Mouse (Mus musculus) heart, adult 2 months (tissue): ENCODE measurements around the gene Apol9b. TPM values are rescaled to one million over a fixed set of nuclear protein-coding genes. Genes with fewer than 3 reads are reported as not detected.

Experiments used
- DNase-seq, 2 experiments: peaks; one replicate each; pipeline ENCODE4 v3.0.0; 2021
- H3K27ac ChIP-seq: fragments of 200-600 bp; 2 replicates; pipeline ENCODE4 v1.8.1; 2022
- H3K27me3 ChIP-seq: fragments of 200-500 bp; 2 replicates; pipeline ENCODE4 v1.6.1; 2012; ENCODE audit warnings: mild to moderate bottlenecking, low read length, inconsistent platforms, mixed read lengths; ENCODE audit not compliant: control insufficient read depth, insufficient read depth
- H3K36me3 ChIP-seq: fragments of 200-500 bp; 2 replicates; pipeline ENCODE4 v1.6.1; 2012; ENCODE audit warnings: low read length, inconsistent platforms; ENCODE audit not compliant: control insufficient read depth, insufficient read depth
- H3K4me1 ChIP-seq: fragments of 200-500 bp; 2 replicates; pipeline ENCODE4 v1.6.1; 2011; ENCODE audit warnings: low read length; ENCODE audit not compliant: control insufficient read depth, insufficient read depth
- H3K4me3 ChIP-seq: fragments of 200-600 bp; 2 replicates; pipeline ENCODE4 v1.8.1; 2022
- H3K79me2 ChIP-seq: fragments of 200-500 bp; replicated peaks from 2 replicates; pipeline ENCODE4 v1.6.1; 2012; ENCODE audit warnings: mild to moderate bottlenecking, inconsistent platforms, low read length, moderate library complexity, mixed read lengths; ENCODE audit not compliant: control insufficient read depth, insufficient read depth
- H3K9ac ChIP-seq: fragments of 200-500 bp; 2 replicates; pipeline ENCODE4 v1.6.1; 2012; ENCODE audit warnings: low read depth, mild to moderate bottlenecking, control low read depth, inconsistent platforms, low read length, mixed read lengths
- CTCF ChIP-seq: fragments of 200-600 bp; IDR thresholded peaks from 2 replicates; pipeline ENCODE4 v1.8.1; 2022; ENCODE audit warnings: antibody characterized with exemption, mild to moderate bottlenecking, moderate library complexity
- EP300 ChIP-seq: fragments of 200-500 bp; IDR thresholded peaks from 2 replicates; pipeline ENCODE4 v1.6.1; 2011; ENCODE audit warnings: low read depth, low read length, control low read depth; ENCODE audit not compliant: insufficient read depth
- POLR2A ChIP-seq: fragments of 200-500 bp; IDR thresholded peaks from 2 replicates; pipeline ENCODE4 v1.6.1; 2011; ENCODE audit warnings: mild to moderate bottlenecking, low read depth, low read length, control low read depth; ENCODE audit not compliant: insufficient read depth
- WGBS: fragments of 180-500 bp; shearing (Covaris S2); methylation state at CpG from one replicate; pipeline ENCODE4 v1.1.7; 2018; 5-methylcytosine and 5-hydroxymethylcytosine counted together
- intact Hi-C: fragments of 180-260 bp; cut with DNase I; formaldehyde crosslinking; loops from one replicate; pipeline ENCODE4 v1.15.1; 2025
- polyA plus RNA-seq: library from polyadenylated mRNA; depleted of rRNA; stranded (reverse); fragments of >200 nt; gene quantifications from 2 replicates; pipeline ENCODE4 v1.2.3, GENCODE M21; 2012
- total RNA-seq, 2 experiments: library from RNA; stranded (reverse); gene quantifications; 2 replicates each; pipeline ENCODE4 v1.2.3; 2021

Gene Apol9b
- total and polyA plus RNA-seq, 3 experiments, result 0.53 TPM; not detected in 2

DNA sequence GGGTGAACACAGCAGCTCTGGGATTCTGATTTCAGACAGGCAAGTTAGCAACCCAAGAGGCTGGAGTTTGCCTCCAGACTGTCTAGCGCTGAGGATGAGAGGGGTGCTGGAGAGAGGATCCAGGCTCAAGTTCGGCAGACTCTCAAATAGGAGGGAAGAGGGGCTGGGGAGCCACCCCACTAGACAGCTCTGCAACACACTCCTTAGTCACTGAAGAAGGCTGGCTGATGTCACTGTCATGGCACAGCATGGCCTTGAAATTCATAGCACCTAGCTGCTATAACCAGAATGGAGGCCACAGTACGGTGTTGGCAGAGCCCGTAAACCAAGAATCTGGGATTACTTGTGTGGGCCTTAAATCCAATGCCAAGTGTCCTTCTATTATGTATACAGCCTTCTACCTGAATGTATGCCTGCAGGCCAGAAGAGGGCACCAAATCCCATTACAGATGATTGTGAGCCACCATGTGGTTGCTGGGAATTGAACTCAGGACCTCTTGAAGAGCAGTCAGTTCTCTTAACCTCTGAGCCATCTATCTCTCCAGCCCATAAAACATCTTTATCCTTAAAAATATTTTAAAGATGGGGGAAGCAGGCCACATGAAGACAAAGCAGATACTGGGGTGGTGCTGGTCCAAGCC is 28.9 kb downstream of the Apol9b start:
- peak; percentile 42 for TF ChIP-seq CTCF
- TF ChIP-seq POLR2A, result no peak
- no peak for TF ChIP-seq EP300
- H3K4me1 ChIP-seq, result no peaks in the 10 kb centered on the region; the same call in 1 of the 2 replicates
- no peaks in the 10 kb centered on the region for H3K79me2 ChIP-seq
- no peak overlapping the region for H3K27ac ChIP-seq
- H3K27me3 ChIP-seq, result no peaks in the 10 kb centered on the region
- 80% methylated on average over 4 of the region's 4 CpGs for WGBS
- DNase-seq, result no peak
- no peak overlapping the region for H3K4me3 ChIP-seq
- no peaks in the 10 kb centered on the region for H3K36me3 ChIP-seq
- H3K9ac ChIP-seq, result no peak overlapping the region
- intact Hi-C loops, result no loop called here

DNA sequence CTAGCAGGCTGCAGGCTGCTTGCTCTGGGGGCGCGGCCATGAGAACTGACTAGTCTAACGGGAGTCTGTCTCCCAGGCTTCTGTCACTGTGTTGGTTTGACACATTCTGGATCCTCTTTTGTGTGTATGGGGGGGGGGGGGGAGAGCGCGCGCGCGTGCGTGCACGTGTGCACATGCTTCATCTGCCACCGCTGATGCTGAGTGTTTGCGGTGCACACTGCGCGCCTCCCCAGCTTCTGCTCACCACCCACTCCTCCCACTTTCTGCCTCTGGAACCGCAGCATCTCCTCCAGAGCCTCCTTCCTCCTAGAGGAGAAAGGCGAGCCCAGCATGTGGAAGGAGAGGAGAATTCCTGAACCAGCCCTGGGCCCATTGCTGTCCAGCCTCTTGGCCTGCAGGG is 31.2 kb downstream of the Apol9b start:
- no peak overlapping the region for H3K4me3 ChIP-seq
- no peak for DNase-seq
- intact Hi-C loops, result loop anchor here (5.0 kb wide), 1 partner anchor 157 kb away; no protein-coding TSS in a partner anchor
- no peak for TF ChIP-seq CTCF
- TF ChIP-seq EP300, result no peak
- TF ChIP-seq POLR2A, result no peak
- H3K4me1 ChIP-seq, result peaks cover 5% of the 10 kb centered on the region
- H3K79me2 ChIP-seq, result no peaks in the 10 kb centered on the region
- H3K9ac ChIP-seq, result no peak overlapping the region
- H3K27ac ChIP-seq, result no peak overlapping the region
- no peaks in the 10 kb centered on the region for H3K27me3 ChIP-seq
- H3K36me3 ChIP-seq, result no peaks in the 10 kb centered on the region
- WGBS, result 94% methylated on average over 16 of the region's 16 CpGs

DNA sequence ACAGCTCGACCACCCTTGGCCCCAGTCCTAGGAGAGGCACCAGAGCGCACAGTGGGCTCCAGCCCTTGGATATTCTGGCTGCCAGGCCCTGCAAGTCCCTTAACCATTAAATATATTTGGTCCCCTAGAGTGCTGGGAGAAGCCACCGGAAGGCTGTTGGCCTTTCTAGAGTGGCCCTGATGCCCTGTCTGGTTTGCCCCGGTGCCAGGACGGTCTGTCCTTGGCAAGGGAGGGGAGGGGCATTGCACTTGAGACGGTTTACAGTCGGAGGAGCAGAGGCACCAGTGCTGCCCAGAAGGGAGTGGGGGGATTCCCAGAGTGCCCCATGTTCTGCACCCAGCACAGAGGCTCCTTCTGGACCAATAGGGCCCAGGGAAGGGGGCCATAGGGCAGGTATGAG is 32.2 kb downstream of the Apol9b start:
- 87% methylated on average over 7 of the region's 7 CpGs for WGBS
- H3K36me3 ChIP-seq, result peaks cover 3% of the 10 kb centered on the region
- intact Hi-C loops, result loop anchor here (5.0 kb wide), 1 partner anchor 156 kb away; no protein-coding TSS in a partner anchor
- DNase-seq, result no peak
- H3K27ac ChIP-seq, result no peak overlapping the region
- H3K4me3 ChIP-seq, result no peak overlapping the region
- H3K79me2 ChIP-seq, result no peaks in the 10 kb centered on the region
- no peak overlapping the region for H3K9ac ChIP-seq
- H3K27me3 ChIP-seq, result no peaks in the 10 kb centered on the region
- H3K4me1 ChIP-seq, result peaks cover 9% of the 10 kb centered on the region
- TF ChIP-seq POLR2A (no peak), EP300 (no peak), CTCF (no peak)

DNA sequence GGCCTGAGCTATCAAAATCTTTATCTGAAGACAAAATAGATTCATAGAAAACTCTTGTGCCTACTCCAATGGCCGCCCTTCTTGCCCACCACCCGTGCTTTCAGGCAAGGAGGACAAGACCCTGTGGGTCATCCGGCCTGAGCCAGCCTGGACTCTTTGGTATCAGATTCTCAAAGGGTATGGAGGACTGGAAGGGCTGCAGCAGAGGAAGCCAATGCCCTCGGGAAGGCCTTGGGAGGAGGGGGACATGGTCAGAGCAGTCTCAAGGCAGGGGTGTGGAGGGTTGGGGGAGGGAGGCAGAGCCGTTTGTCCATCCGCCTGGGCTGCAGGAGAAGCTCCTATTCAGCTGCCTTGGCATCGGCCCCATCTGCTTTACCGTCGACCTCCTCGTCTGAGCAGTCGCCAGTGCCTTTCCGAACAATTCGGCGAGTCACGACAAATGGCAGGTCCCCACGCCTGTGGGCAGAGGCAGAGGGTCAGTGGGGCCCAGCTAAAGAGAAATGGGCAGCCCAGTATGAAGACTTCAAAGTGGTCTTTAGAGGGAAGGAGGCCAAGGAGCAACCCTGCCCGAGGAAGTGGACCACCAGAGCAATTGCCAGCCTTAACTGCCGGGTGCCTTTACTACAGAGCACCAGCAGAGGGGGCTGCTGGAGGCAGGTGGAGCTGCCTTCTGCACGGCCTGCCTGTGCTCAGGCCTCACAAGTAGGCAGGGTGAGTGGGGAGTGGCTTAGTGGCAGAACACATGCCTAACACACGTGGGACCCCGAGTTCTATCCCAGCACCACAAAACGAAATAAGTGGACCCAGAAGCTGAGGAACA is 32.9 kb downstream of the Apol9b start:
- Histone ChIP-seq H3K4me1 (peaks cover 9% of the 10 kb centered on the region), H3K4me3 (no peak overlapping the region), H3K27ac (no peak overlapping the region), H3K27me3 (no peaks in the 10 kb centered on the region), H3K79me2 (no peaks in the 10 kb centered on the region), H3K36me3 (peaks cover 3% of the 10 kb centered on the region), H3K9ac (no peak overlapping the region)
- TF ChIP-seq EP300 (0 out of 2 replicates have a peak, but pooled peaks have one; percentile 16), POLR2A (no peak), CTCF (peak; percentile 72)
- 76% methylated on average over 22 of the region's 22 CpGs for WGBS
- peak in 1 of 2 experiments; percentile 43 for DNase-seq
- intact Hi-C loops, result loop anchor here (5.0 kb wide), 1 partner anchor 156 kb away; no protein-coding TSS in a partner anchor

DNA sequence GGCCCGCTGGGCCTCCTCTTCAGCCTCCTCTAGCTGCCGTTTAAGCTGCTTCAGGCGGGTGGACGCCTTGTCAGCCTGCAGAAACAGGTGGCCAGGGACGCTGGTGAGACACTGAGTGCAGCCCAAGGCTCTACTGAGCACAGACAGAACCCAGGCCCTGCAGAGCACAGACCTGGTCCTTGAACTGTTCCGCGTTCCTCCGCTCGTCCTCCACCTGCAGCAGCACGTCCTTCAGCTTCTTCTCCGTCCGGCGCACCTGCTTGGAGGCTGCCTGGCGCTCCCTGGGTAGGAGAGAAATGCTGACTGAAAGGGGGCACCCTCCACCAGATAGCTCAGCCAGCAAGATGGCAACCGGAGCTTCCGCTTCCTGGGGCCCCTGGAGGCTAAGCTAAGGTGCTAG is 34.2 kb downstream of the Apol9b start:
- 93% methylated on average over 16 of the region's 16 CpGs for WGBS
- intact Hi-C loops, result loop anchor here (5.0 kb wide), 1 partner anchor 154 kb away; no protein-coding TSS in a partner anchor

More for the DNA sequence above, 34.2 kb downstream of the Apol9b start:
- no peak for DNase-seq
- H3K27me3 ChIP-seq, result no peaks in the 10 kb centered on the region
- no peaks in the 10 kb centered on the region for H3K79me2 ChIP-seq
- H3K27ac ChIP-seq, result no peak overlapping the region
- H3K4me3 ChIP-seq, result no peak overlapping the region
- H3K36me3 ChIP-seq, result peaks cover 3% of the 10 kb centered on the region
- no peak overlapping the region for H3K9ac ChIP-seq
- TF ChIP-seq CTCF (no peak), POLR2A (no peak), EP300 (no peak)
- H3K4me1 ChIP-seq, result peaks cover 9% of the 10 kb centered on the region
